Mouse (Mus musculus) liver, embryonic 14.5 days (tissue): ENCODE data around the gene 1700029J07Rik.

ENCODE experiments used
- CTCF ChIP-seq: IDR thresholded peaks from 2 replicates; pipeline ENCODE4 v1.5.1; 2016; ENCODE audit warnings: antibody characterized with exemption, low read depth, control low read depth
- EP300 ChIP-seq: IDR thresholded peaks from 2 replicates; pipeline ENCODE4 v1.6.1; 2016; ENCODE audit warnings: antibody characterized with exemption, low read depth

DNA sequence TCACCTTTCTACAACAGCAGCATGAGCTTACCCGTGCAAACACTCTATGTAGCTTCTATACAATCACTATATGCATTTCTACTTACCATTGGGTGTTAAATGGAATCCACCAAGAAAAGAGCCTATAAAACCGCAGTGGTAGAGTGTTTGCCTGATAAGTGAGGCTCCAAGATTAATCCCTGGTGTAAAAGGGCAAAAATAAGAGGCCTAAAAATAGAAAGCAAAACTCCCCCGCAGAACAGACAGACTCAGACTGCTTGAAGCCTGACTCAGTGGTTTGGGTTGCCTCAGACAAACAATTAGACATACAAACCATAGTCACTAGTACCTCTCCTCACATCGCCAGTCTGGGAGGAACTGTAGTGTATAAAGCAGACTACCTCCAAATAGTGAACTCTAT is 30.5 kb upstream of the 1700029J07Rik start, which contains the start of gene Ankrd37:
- TF ChIP-seq CTCF (no peak), EP300 (no peak)
